Mouse (Mus musculus): Measurements from ENCODE around the gene Vash1. TPM values are rescaled to one million over a fixed set of nuclear protein-coding genes. Genes with fewer than 3 reads are reported as not detected.

Vash1 gene
- polyA plus RNA-seq, 1 experiment: 22.4 TPM

- no peak for DNase-seq (ENCODE audit: extremely low spot score in 1 of 2, low spot score in 1 of 2)
These were observed 3.1 kb downstream of the Vash1 start for GRCm38 (mm10) chr12:86681626-86682025.

GRCm38 (mm10) chr12:86682178-86682577, 3.7 kb downstream of the Vash1 start:
- DNase-seq (ENCODE audit: extremely low spot score in 1 of 2, low spot score in 1 of 2): no peak

GRCm38 (mm10) chr12:86683698-86684097, 5.2 kb downstream of the Vash1 start:
- DNase-seq (ENCODE audit: extremely low spot score in 1 of 2, low spot score in 1 of 2): no peak

GRCm38 (mm10) chr12:86685275-86685674, 6.8 kb downstream of the Vash1 start:
- DNase-seq (ENCODE audit: extremely low spot score in 1 of 2, low spot score in 1 of 2): no peak

- no peak for DNase-seq (ENCODE audit: extremely low spot score in 1 of 2, low spot score in 1 of 2)
These were observed 8.2 kb downstream of the Vash1 start for GRCm38 (mm10) chr12:86686551-86687330.

GRCm38 (mm10) chr12:86687445-86687955, 9.0 kb downstream of the Vash1 start:
- no peak for DNase-seq (ENCODE audit: extremely low spot score in 1 of 2, low spot score in 1 of 2)

- DNase-seq (ENCODE audit: extremely low spot score in 1 of 2, low spot score in 1 of 2): no peak
These were observed 9.6 kb downstream of the Vash1 start for GRCm38 (mm10) chr12:86687971-86688573.

GRCm38 (mm10) chr12:86688917-86689316, 10.4 kb downstream of the Vash1 start:
- DNase-seq (ENCODE audit: extremely low spot score in 1 of 2, low spot score in 1 of 2): no peak

- no peak for DNase-seq (ENCODE audit: extremely low spot score in 1 of 2, low spot score in 1 of 2)
These were observed 12.4 kb downstream of the Vash1 start for GRCm38 (mm10) chr12:86690700-86691485.

- no peak for DNase-seq (ENCODE audit: extremely low spot score in 1 of 2, low spot score in 1 of 2)
These were observed 14.2 kb downstream of the Vash1 start for GRCm38 (mm10) chr12:86692471-86693356.

GRCm38 (mm10) chr12:86693389-86693788, 14.9 kb downstream of the Vash1 start:
- DNase-seq (ENCODE audit: extremely low spot score in 1 of 2, low spot score in 1 of 2): no peak

GRCm38 (mm10) chr12:86694441-86694840, 15.9 kb downstream of the Vash1 start:
- no peak for DNase-seq (ENCODE audit: extremely low spot score in 1 of 2, low spot score in 1 of 2)

- DNase-seq (ENCODE audit: extremely low spot score in 1 of 2, low spot score in 1 of 2): no peak
These were observed 19.5 kb downstream of the Vash1 start for GRCm38 (mm10) chr12:86697996-86698395.

GRCm38 (mm10) chr12:86698537-86698936, 20.0 kb downstream of the Vash1 start:
- DNase-seq (ENCODE audit: extremely low spot score in 1 of 2, low spot score in 1 of 2): no peak

GRCm38 (mm10) chr12:86699965-86700926, 21.7 kb downstream of the Vash1 start:
- DNase-seq (ENCODE audit: extremely low spot score in 1 of 2, low spot score in 1 of 2): peak; percentile 90 to 92

- DNase-seq (ENCODE audit: extremely low spot score in 1 of 2, low spot score in 1 of 2): no peak
These were observed 22.4 kb downstream of the Vash1 start for GRCm38 (mm10) chr12:86700927-86701310.

- no peak for DNase-seq (ENCODE audit: extremely low spot score in 1 of 2, low spot score in 1 of 2)
These were observed 23.0 kb downstream of the Vash1 start for GRCm38 (mm10) chr12:86701491-86701890.

- DNase-seq (ENCODE audit: extremely low spot score in 1 of 2, low spot score in 1 of 2): no peak
These were observed 24.2 kb downstream of the Vash1 start for GRCm38 (mm10) chr12:86702690-86703089.

GRCm38 (mm10) chr12:86705843-86706242, 27.3 kb downstream of the Vash1 start:
- DNase-seq (ENCODE audit: extremely low spot score in 1 of 2, low spot score in 1 of 2): no peak
